Mouse (Mus musculus) limb, embryonic 11.5 days (tissue): ENCODE measurements at regions not wholly inside any gene's neighbourhood (a gene's known extent, or its start where the extent isn't known, plus 50 kb on each side); places are given as distances from the start of the nearest gene placed in this dataset.

Source experiments
- ATAC-seq: fragments of 200-750 bp; cut with Nextera tagmentation; 2 replicates; pipeline ENCODE4 v1.8.0; 2017; ENCODE audit warnings: low read depth; ENCODE audit not compliant: insufficient number of reproducible peaks, low FRiP score, low TSS enrichment
- DNase-seq: peaks from one replicate; pipeline ENCODE4 v3.0.0-alpha.2; 2015; ENCODE audit warnings: low spot score
- H3K27ac ChIP-seq: fragments of 300-500 bp; sonication (generic); replicated peaks from 2 replicates; pipeline ENCODE4 v1.5.1; 2014; ENCODE audit warnings: low read depth, mild to moderate bottlenecking, low read length
- H3K27me3 ChIP-seq: fragments of 300-500 bp; sonication (generic); 2 replicates; pipeline ENCODE4 v1.6.1; 2014; ENCODE audit warnings: mild to moderate bottlenecking, low read length, mixed read lengths; ENCODE audit not compliant: control insufficient read depth, insufficient read depth
- H3K36me3 ChIP-seq: fragments of 300-500 bp; sonication (generic); 2 replicates; pipeline ENCODE4 v1.6.1; 2014; ENCODE audit warnings: mild to moderate bottlenecking, low read length, moderate library complexity, mixed read lengths; ENCODE audit not compliant: control insufficient read depth, insufficient read depth
- H3K4me1 ChIP-seq: fragments of 300-500 bp; sonication (generic); 2 replicates; pipeline ENCODE4 v1.6.1; 2014; ENCODE audit warnings: low read length, mixed read lengths; ENCODE audit not compliant: control insufficient read depth, insufficient read depth
- H3K4me2 ChIP-seq: fragments of 300-500 bp; sonication (generic); 2 replicates; pipeline ENCODE4 v1.6.1; 2014; ENCODE audit warnings: low read depth, mild to moderate bottlenecking, moderate library complexity; ENCODE audit not compliant: severe bottlenecking
- H3K4me3 ChIP-seq: fragments of 300-500 bp; sonication (generic); 2 replicates; pipeline ENCODE4 v1.5.1; 2014; ENCODE audit warnings: low read depth, low read length
- H3K9ac ChIP-seq: fragments of 300-500 bp; sonication (generic); 2 replicates; pipeline ENCODE4 v1.6.1; 2014; ENCODE audit warnings: mild to moderate bottlenecking, low read length
- H3K9me3 ChIP-seq: fragments of 300-500 bp; sonication (generic); 2 replicates; pipeline ENCODE4 v1.6.1; 2016; ENCODE audit warnings: low read length; ENCODE audit not compliant: control insufficient read depth
- WGBS: fragments of 180-500 bp; shearing (Covaris S2); extraction: QIAGEN DNeasy Blood & Tissue Kit; methylation state at CpG from one replicate; pipeline ENCODE4 v1.1.7; 2014; 5-methylcytosine and 5-hydroxymethylcytosine counted together

- Histone ChIP-seq H3K27me3 (no peaks in the 10 kb centered on the region), H3K4me3 (no peak overlapping the region), H3K4me1 (peaks cover 5% of the 10 kb centered on the region; the same call in 1 of the 2 replicates), H3K9ac (no peak overlapping the region), H3K27ac (peak overlapping the region; percentile 26; the same call in 1 of the 2 replicates), H3K9me3 (no peaks in the 10 kb centered on the region), H3K36me3 (no peaks in the 10 kb centered on the region), H3K4me2 (no peak overlapping the region)
- ATAC-seq = no peak
- no peak for DNase-seq
- WGBS = 88% methylated on average over 10 of the region's 10 CpGs
Measured at GRCm38 (mm10) chr9:59086556-59087102, 50.4 kb upstream of the Neo1 start.
